Mouse (Mus musculus) 416B (cell line): Measurements from ENCODE around the gene Prkg1.
"Not testable (repeated sequence)": the region's sequence is repeated elsewhere in the genome, so short reads cannot be mapped to it uniquely, and the experiment has no call there.

Experiments used
- DNase-seq: peaks from one replicate; pipeline ENCODE4 v3.0.0; 2011; ENCODE audit warnings: low read depth

Gene Prkg1

DNA sequence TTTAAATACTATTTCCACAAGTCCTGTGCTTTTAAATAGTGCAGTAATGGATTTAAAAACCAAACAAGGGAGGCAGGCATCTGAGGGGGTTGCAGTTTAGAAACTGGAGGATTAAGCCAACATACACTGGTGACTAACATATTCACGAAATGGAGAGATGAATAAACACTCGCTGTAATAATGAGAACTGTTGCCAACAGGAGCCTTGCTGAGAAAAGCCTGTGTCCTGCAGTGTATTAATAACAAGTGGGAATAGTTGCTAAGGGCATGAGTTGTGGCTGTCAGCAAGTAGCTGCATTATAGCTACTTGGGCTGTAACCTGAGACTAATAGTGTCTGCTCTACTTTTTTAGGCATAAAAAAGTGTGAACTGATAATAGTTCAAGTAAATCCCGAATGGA is 480.3 kb downstream of the Prkg1 start:
- DNase-seq: no peak

DNA sequence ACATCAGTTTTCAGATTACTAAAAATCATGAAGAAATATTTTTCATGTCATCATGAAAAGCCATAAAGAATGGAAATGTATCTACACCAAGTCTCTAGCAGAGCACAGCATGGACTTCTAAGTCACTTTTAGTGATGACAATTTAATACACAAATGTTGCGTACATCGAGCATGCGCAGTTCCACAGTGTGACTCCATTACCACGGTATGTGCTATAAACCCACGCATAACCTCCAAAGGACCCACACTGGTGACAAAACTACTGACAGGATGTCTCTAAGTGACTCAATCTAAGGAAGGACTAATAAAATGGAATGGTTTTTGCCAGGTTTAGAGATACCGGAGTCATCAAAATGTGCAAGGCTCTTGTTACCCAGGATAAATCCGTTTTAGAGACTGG is 480.7 kb downstream of the Prkg1 start:
- DNase-seq: no peak

DNA sequence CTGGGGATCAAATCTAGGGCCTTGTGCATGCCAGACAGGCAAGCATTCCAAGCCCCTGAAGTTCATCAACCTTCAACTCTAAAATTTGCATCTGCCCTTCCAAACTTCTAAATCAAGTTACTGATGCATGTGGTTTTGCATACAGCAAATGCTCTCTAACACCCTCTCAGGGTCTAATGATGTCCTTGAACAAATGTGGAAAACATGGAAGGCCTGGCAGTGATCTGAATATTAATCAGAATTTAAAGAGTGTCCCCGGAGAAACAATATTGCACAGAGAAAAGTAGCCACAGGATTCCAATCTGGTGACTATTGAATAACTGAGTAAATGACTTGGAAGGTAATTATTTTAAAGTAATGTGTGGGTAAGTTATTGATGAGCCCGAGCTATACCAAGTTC is 481.2 kb downstream of the Prkg1 start:
- DNase-seq: no peak

DNA sequence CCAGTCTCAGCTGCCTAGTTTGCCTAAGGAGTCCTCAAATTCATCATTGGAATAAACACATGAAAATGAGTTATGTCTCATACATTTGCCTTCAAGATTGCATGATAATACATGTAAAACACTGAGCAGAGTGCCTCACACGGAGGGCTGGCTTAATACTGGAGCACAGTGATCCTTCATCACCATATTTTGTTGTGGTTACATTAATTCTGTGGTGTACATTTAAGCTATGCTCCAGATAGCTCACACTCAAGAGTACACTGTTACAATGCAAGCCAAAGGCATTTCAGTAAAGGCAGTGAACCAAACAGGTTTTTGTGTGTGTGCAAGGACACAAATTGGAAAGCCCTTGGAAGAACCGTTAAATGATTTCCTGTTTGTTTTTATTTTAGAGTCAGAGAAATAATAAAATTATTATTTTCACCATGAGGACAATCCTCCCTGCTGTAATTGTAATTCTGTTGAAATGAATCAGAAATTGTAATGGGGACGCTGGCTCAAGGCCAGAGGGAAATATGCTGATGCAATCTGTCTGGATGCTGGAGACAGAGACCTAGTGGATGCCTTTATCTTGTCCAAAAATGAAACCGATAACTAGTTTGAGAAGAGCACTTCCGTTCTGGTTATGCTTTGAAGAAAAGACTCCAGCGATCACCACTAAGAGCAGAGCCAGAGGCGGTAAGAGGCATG is 484.9 kb downstream of the Prkg1 start:
- peak; percentile 1 for DNase-seq

DNA sequence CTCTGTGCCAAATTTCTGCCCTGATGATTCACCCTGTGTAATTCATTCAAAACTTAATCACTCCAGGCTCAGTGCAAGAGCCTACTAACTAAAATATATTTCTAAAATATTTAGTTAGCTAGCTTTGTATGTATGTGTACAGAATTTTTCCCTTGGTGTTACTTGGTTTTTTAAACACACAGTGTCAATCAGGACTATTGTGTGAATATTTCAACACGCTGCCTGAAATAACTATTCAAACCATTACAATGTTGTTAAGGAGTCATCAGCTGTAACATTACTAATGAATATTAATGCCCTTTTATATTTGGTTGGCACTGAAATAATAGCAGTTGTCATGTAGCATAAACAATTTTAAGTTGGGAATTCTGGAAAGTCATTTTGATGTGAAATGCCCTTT is 502.4 kb downstream of the Prkg1 start:
- DNase-seq: no peak

DNA sequence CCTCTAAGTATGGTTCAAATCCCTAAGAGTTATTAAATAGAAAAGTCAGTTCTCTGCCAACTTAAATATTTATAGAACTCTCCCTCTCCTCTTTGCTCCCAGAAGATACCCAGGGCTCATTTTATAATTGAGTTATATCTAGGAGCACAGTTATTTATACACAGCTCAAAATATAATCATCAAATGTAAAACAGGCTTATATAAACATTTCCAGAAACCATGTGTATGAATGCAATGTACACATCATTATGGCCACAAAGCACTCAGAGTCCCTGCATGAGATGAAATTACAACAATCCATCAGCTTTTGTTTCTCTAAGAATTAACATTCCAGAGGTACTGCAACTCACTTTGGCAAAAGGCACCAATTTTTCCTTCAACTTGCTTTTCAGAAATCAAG is 504.3 kb downstream of the Prkg1 start:
- DNase-seq: no peak

DNA sequence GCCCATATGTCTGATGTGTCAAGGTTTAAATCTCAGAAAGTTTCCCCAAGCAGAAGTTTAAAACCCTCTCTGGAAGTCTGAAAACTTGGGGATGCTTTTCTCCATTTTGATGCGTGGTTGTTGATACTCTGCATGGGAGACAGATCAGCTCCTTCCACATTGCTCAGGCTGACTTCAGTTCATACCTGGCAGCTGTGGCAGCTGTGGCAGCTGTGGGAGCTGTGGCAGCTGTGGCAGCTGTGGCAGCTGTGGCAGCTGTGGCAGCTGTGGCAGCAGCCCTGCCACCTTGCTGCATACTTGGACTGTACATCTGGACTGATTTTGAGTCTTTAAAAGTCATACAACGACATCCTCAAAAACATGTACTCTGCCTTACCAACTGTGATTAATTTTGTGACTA is 509.1 kb downstream of the Prkg1 start:
- DNase-seq: no peak

DNA sequence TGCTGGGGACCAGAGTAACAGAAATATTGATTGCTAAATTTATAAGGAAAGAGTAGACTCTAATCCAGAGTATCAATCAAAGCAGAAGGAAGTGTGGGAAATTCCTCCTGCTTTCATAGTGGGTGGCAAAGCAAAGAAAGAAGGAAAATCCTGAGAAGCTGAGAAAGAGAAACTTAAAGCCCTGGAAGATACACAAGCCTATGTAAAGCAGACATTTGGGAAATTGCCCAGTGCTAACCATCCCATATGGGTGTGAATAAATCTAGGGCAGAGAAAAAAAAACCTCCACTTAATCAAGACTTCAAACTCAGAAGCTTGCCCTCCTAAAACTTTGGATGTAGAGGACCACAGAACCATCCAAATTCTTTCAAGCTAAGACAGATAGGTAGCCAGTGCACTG is 532.4 kb downstream of the Prkg1 start:
- no peak for DNase-seq

DNA sequence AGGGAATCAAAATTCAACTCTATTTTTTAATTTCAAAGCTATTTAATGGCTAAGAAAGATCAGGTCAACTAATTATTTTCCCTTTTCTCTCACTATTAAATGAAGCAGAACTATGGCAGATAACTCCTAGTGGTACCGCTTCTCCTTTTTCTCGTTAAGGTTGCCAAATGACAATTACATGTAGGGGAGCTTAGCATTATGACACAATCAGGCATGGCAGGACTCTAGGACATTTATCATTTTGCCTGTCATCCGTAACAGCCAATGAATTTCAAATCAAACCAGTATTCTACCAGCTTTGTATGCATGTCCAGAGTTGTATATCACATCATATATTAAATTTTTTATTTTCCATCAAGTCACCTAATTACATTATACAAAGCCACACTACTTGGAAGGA is 536.4 kb downstream of the Prkg1 start:
- DNase-seq: no peak

DNA sequence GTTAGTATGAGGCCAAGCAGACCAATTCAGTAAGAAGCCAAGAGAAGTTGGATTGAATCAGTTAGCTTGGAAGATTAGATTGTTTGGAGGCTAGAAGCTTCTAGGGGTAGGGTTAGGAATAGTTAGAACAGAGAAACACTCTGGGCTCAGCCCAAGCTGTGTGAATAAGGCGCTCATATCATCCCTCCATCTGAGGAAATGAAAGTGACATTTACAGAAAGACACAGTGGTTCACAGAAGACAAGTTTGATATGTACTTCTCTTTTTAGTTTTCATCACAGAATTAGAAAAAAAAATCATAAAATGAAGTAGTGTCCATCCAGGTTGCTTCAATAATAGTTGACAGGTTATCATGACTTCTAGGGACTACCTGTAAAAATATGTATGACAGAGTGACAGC is 541.4 kb downstream of the Prkg1 start:
- DNase-seq: no peak

DNA sequence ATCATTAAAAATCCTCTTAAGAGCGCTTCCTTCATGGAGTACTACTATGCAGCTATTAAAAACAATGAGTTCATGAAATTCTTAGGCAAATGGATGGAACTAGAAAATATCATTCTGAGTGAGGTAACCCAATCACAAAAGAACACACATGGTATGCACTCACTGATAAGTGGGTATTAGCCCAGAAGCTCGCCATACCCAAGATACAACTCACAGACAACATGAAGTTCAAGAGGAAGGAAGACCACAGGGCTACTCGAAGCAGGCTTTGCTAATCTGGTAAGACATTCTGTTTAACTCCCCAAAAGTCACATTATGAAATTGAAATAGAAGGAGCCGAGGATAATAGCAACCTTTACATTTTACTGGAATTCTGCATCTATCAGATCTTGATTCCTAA is 545.6 kb downstream of the Prkg1 start:
- DNase-seq: not testable (repeated sequence)

DNA sequence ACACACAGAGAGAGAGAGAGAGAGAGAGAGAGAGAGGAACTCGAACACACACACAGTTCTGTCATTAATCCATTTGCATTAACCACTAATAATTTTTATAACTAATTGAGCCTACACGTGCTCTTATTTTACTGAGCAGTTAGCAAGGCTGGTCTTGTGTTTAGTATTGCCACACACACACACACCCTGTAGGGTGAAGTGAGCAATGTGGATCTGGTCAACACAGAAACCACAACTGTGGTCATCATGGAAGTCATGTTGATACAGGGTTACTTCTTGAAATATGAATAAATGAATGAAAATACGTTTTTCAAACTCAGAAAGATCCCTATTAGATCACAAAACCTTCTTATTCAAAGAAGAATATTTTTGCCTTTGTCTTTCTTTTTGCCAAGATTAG is 554.0 kb downstream of the Prkg1 start:
- DNase-seq: peak; percentile 83

DNA sequence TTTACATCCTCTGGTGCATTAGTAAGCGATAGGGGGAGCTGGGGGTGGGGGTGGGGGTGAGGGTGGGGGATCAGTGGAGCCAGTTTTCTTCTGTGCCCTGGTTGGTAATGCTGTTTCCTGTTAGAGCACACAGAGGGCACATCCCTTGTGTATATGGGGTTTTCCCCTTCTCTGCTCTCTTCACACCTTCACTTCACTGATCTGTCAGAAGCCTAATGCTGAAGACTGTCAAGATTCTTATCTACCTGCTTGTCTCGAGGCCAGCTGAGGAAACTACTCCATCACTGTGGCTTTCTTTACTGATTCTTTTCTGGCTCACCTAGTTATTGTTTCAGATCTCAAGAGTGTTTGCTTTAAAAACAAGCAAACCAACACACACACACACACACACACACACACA is 554.4 kb downstream of the Prkg1 start:
- DNase-seq: no peak

DNA sequence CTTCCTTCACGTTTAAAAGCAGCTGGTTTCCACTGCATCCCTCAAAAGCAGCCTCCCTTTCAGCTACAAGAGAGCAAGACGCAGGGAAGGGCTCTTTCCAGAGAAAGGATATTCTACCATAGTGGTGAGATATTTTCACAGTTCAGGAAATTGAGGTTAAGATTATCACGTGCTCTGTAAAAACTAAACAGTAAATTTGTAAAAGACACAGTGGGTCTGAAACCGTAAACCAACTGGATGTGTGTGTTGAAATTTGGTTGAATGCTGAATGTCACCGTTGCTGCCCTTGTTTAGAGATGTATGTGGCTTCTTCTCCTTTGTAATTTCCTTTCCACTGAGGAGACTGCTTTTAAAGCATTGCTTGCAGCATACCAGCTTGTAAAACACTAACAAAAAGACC is 565.2 kb downstream of the Prkg1 start:
- peak; percentile 70 for DNase-seq

DNA sequence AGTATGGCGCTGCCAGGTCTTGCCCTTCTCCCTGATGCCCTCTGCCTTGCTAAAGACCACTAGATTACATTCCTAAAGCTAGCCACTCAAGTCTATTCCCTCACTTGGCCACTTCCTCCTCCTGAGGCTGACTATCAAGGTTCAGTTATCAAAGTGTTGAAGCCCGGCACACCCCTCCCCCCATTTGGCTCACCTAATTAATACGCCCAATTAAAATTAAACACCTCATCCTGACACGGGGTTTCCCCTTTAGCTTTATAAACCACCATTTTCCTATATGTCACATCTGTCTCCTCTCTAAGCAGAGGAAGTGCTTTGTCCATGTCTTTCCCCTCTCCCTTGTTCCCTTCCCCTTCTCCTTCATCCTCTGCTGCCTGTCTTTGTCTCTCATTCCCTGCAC is 566.4 kb downstream of the Prkg1 start:
- peak; percentile 38 for DNase-seq

DNA sequence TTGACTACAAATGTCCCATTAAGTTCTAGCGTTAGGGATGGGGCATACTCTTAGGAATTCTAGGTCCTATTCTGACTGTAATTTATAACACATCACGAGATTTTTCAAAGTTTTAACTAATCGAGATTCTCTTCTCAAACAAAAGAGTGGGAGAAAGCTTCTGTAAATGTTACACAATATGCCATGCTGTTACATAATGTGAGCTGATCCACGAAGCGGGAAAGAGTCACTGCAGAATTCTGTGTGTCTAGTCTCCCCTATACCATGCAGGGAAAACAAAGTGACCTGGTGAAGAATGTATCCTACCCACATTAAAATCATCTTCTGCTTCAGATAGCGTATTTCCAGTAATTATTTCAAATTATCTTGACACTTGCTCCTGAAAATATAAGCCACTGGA is 567.8 kb downstream of the Prkg1 start:
- DNase-seq: no peak

DNA sequence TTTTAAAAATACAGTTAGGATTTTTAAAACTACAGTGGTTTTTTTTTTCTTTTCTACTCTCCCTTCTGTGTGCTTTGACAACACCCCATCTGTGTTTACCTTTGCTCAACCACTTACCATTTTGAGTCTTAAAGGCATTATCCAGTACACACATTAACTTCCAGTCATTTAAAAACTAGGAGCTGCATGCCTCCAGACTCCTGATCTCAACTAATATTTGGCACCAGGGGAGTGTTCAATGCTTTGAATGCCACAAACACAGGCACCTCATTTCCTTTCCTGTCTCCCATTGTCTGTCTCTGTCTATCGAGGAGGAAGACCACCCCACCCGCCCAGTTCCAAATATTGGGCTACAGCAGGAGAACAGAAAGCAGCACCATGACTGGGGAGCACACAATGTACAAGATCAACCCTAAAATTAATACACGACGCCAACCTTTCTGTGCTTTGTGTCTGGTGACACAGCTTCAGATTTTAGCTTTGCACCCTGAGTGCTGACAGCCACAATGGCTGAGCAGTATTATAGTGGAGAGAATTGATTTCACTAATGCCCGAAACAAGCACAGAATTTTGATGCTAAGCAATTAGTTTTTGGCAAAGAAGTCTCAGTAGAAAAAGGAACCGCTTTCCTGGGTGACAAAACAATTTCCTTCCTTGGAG is 576.1 kb downstream of the Prkg1 start:
- DNase-seq: no peak

DNA sequence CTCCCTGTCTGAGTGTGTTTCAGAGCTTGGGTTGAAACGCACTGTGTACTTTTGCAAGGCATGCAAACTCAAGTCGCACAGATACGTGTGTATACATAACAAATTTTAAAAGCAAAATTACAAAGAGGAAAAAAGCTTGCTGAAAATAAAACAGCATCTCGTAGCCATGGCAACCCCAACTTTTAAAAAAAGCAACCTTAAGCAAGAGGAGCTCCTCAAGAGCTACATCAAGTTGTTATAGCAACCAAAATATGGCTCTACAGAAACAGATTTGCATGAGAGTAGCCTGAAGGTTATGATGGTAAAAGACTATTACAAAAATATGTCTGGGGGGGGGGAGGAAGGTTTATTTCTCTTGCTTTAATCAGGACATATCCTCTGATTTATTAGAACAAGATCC is 584.1 kb downstream of the Prkg1 start:
- no peak for DNase-seq

DNA sequence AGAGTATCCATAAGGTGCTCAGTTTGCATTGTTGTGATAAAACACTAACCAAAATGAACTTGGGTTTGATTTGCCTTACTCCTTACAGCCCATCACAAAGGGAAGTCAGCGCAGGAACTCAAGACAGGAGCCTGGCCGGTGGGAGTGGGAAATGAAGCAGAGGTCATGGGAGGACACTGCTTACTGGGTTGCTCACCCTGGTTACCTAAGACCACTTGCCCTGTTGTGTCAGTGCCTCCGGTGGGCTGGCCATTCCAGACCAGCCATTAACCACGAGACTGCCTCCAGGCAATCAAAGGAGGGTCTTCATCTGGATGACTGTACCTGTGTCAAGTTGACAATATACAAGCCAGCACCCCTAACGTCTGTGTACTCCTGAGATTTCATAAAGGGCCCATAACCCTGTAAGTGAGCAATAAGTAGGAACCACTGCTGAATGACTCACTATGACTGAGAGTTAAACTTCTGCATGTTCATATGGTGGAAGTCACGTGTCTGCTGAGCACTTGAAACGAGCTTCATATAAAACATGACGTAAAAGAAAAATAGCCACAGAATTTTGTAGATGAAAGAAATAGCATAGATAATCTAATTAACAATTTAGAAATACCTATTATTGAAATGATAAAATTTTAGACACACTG is 587.4 kb downstream of the Prkg1 start:
- peak; percentile 44 for DNase-seq

DNA sequence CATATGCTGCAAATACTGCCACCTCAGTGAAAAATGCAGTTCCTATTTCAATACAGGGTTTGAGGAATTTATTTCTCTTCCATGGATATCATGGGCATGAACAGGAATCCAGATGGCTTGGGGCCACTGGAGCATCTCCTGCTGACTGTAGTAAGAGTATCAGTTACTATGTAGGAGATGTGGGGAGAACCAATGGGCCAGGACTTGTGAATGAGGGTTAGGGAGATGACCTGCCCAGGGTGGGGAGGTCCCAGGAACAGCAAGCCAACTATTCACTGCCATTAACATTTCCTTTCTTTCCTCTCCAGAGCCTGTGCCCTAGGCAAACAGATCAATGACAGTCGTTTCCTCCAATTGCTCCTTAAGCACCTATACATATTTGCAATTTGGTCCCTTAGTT is 593.8 kb downstream of the Prkg1 start:
- DNase-seq: no peak

DNA sequence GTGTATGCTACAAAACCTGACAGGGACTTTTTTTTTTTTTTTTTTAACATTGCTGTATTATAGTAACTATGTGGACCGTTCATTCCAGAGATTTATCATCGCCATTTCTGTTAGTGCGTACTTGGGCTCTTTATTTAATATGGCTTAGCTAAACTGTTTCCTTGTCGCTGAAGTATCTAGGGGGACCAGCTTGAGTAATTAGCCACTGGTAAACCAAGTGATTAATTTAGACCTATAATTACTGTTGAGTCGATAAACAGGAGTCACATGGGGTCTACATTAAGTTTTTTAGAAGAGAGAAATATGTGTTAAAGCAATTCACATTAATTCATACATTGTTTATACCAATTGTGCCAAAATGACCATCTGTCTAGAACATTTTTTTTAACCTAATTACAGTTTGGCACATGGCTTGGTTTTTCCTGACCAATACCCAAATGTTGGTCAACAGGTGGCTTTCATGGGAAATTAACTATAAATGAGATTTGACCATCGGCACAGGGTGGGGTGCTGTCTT is 605.8 kb downstream of the Prkg1 start:
- no peak for DNase-seq

DNA sequence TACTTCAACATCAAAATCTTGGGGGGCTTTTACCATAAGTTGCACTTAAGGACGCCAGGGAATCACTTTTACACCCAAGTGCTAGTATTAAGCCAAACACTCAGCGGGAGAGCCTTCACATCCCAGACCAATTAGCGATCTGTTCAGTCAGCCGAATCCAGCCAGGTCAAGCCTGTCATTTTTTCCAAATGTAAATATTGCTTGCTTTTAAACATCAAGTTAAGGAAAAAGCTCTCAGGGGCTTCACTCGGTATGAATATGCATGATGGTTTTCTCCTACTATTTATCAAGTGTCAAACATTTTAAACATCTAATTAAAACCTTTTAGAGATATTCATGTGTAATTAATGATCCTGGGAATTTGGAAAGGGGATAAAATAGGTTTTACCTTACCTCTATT is 611.4 kb downstream of the Prkg1 start:
- DNase-seq: no peak

DNA sequence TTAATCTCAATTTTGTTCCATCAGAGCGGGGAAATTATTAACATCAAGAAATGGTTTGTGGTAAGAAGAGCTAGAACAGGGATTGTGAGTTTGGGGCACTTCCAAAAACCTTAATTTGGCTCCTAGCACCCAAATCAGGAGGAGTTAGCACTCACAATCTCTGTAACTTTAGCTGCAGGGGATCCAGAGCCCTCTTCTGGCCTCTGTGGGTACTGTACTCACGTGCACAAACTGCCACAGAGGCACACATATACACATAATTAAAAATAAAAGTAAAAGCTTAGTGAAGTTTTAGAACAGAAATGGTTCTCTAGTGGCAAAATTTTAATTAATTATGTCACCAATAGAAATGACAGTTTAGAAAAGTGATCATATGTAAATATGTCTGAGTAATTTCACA is 614.9 kb downstream of the Prkg1 start:
- DNase-seq: no peak
